Mouse (Mus musculus) kidney, postnatal 0 days (tissue): ENCODE measurements around the gene Slc39a10. TPM values are rescaled to one million over a fixed set of nuclear protein-coding genes. Genes with fewer than 3 reads are reported as not detected.
A peak's percentile ranks its signal among the peaks of the same experiment; 100 is the strongest.

Source experiments
- ATAC-seq: fragments of 200-750 bp; cut with Nextera tagmentation; replicated peaks from 2 replicates; pipeline ENCODE4 v1.8.0; 2017; ENCODE audit warnings: low read depth, moderate number of reproducible peaks, moderate TSS enrichment, moderate library complexity; ENCODE audit not compliant: low FRiP score
- DNase-seq: peaks from one replicate; pipeline ENCODE4 v3.0.0-alpha.2; 2016; ENCODE audit warnings: low spot score
- H3K27ac ChIP-seq: fragments of 300-500 bp; sonication (generic); 2 replicates; pipeline ENCODE4 v1.5.1; 2014; ENCODE audit warnings: mild to moderate bottlenecking
- H3K27me3 ChIP-seq: fragments of 300-500 bp; sonication (generic); 2 replicates; pipeline ENCODE4 v1.6.1; 2014; ENCODE audit warnings: low read length, mixed read lengths; ENCODE audit not compliant: insufficient read depth
- H3K36me3 ChIP-seq: fragments of 300-500 bp; sonication (generic); 2 replicates; pipeline ENCODE4 v1.6.1; 2014; ENCODE audit warnings: low read length, mixed read lengths; ENCODE audit not compliant: insufficient read depth
- H3K4me1 ChIP-seq: fragments of 300-500 bp; sonication (generic); replicated peaks from 2 replicates; pipeline ENCODE4 v1.6.1; 2014; ENCODE audit warnings: antibody characterized with exemption, low read length, mixed read lengths; ENCODE audit not compliant: insufficient read depth
- H3K4me2 ChIP-seq: fragments of 300-500 bp; sonication (generic); 2 replicates; pipeline ENCODE4 v1.6.1; 2014; ENCODE audit warnings: mild to moderate bottlenecking, low read length, moderate library complexity, mixed read lengths
- H3K4me3 ChIP-seq: fragments of 300-500 bp; sonication (generic); replicated peaks from 2 replicates; pipeline ENCODE4 v1.5.1; 2014; ENCODE audit warnings: low read depth, low read length
- H3K9ac ChIP-seq: fragments of 300-500 bp; sonication (generic); 2 replicates; pipeline ENCODE4 v1.6.1; 2014; ENCODE audit warnings: low read depth, low read length
- H3K9me3 ChIP-seq: fragments of 300-500 bp; sonication (generic); replicated peaks from 2 replicates; pipeline ENCODE4 v1.6.1; 2016; ENCODE audit warnings: low read length, inconsistent platforms, mixed read lengths
- CTCF ChIP-seq: IDR thresholded peaks from 2 replicates; pipeline ENCODE4 v1.5.1; 2016; ENCODE audit warnings: antibody characterized with exemption, low read depth, mild to moderate bottlenecking, moderate library complexity
- WGBS: fragments of 180-500 bp; shearing (Covaris S2); extraction: QIAGEN DNeasy Blood & Tissue Kit; methylation state at CpG from one replicate; pipeline ENCODE4 v1.1.7; 2014; 5-methylcytosine and 5-hydroxymethylcytosine counted together
- polyA plus RNA-seq: library from polyadenylated mRNA; unstranded; fragments of >200 nt; fragmentation: Nextera tagmentation; extraction: Ambion mirVana; gene quantifications from 2 replicates; pipeline ENCODE4 v1.2.1, GENCODE M21; 2015

Gene Slc39a10
- polyA plus RNA-seq, 1 experiment from 2014 or later: 29.9 TPM

GRCm38 (mm10) chr1:46856498-46856897, 36.2 kb downstream of the Slc39a10 start:
- Histone ChIP-seq H3K4me3 (no peak overlapping the region), H3K9me3 (no peaks in the 10 kb centered on the region), H3K36me3 (no peaks in the 10 kb centered on the region), H3K4me2 (no peak overlapping the region), H3K27me3 (no peaks in the 10 kb centered on the region), H3K9ac (no peak overlapping the region), H3K27ac (no peak overlapping the region), H3K4me1 (no peaks in the 10 kb centered on the region; the same call in 1 of the 2 replicates)
- ATAC-seq (no peak), DNase-seq (no peak)
- peak; percentile 48 for TF ChIP-seq CTCF
- WGBS: 54% methylated on average over 4 of the region's 4 CpGs

- DNase-seq: peak; percentile 92
- H3K9me3 ChIP-seq: no peaks in the 10 kb centered on the region
Measured at GRCm38 (mm10) chr1:46854036-46854900, 38.4 kb downstream of the Slc39a10 start.

DNA sequence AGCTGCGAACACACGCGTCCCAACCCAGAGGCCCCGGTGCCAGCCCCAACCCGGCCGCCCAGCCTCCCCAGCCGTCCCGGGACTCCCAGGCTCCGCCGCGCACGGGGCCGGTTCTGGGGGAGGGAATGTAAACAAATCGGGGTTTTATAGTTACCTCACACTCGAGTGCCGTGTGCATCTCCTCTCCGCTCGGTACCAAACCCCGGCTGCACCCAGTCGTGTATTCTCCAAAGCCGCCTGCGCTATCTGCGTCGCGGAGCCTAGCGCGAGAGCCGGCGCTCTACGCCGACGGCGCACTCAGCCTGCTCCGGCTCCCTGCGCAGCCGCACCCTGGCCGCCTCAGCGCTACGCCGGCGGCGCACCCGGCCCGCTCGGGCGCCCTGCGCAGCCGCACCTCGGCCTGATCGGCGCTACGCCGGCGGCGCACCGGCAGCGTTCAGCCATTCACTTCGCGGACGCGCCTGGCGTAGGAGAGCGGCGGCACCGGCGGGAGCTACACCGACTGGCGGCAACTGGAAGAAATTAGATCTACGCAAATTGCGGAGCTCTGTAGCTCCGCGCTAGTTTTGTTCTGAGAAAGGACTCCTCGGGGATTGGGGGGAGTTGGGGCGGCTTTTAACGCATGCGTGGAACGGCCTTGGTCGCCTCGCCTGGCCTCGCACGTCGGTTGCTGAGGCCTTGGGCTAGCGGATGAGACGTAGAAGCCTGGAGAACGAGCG, 39.2 kb downstream of the Slc39a10 start:
- Histone ChIP-seq H3K4me3 (peak overlapping the region; percentile 97), H3K9me3 (no peaks in the 10 kb centered on the region), H3K4me1 (no peaks in the 10 kb centered on the region; the same call in 1 of the 2 replicates), H3K4me2 (peak overlapping the region; percentile 81), H3K27me3 (no peaks in the 10 kb centered on the region), H3K9ac (peak overlapping the region; percentile 100), H3K36me3 (no peaks in the 10 kb centered on the region), H3K27ac (peak overlapping the region; percentile 100)
- 0 out of 2 replicates have a peak, but pooled peaks have one; percentile 2 for TF ChIP-seq CTCF
- under 1% methylated on average over 86 of the region's 86 CpGs for WGBS
- ATAC-seq (peak; percentile 96), DNase-seq (peak; percentile 98)

More at GRCm38 (mm10) chr1:46854036-46854900, 38.4 kb downstream of the Slc39a10 start:
- Histone ChIP-seq H3K4me2 (peak overlapping the region; percentile 52), H3K36me3 (no peaks in the 10 kb centered on the region), H3K27me3 (no peaks in the 10 kb centered on the region), H3K4me3 (peak overlapping the region; percentile 97), H3K4me1 (no peaks in the 10 kb centered on the region; the same call in 1 of the 2 replicates), H3K9ac (peak overlapping the region; percentile 65), H3K27ac (peak overlapping the region; percentile 100)
- ATAC-seq: peak; percentile 68
- WGBS: 23% methylated on average over 18 of the region's 18 CpGs
- TF ChIP-seq CTCF: no peak

DNA sequence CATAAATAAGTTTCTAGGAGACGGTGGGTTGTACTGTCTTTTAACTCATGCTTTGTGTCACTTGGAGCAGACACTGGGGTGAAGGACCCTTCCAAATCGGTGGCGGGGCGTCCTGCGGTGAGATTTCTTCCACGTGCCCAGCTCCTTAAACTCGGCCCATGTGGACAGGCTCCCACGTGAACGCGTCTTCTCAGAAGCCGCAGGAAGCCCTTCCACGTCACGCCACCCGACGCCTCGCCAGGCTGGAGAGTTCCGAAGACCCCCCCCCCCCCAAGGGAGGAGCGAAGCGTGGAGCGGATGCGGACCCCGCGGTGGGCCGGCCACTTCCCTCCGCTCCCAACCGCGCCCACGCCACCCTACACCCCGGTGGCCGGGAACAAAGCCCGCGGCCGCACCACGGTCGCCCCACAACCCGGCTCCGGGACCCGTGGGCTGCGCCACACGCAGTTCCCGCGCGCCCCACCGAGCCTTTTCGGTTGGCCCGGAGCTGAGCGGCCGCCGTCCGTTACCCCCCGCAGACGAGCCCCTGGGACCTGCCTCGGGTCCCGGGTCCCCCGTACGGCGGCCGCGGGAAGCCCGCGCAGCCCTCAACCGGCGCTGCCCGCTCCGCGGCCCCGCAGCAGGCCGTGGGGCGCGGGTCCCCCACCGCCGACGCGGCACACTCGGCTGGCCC, 39.9 kb downstream of the Slc39a10 start:
- no peaks in the 10 kb centered on the region; the same call in 1 of the 2 replicates for H3K4me1 ChIP-seq
- ATAC-seq (peak; percentile 49), DNase-seq (peak; percentile 85)
- H3K9me3 ChIP-seq: no peaks in the 10 kb centered on the region
- WGBS: under 1% methylated on average over 63 of the region's 75 CpGs
- no peaks in the 10 kb centered on the region for H3K36me3 ChIP-seq
- H3K27me3 ChIP-seq: no peaks in the 10 kb centered on the region
- H3K9ac ChIP-seq: peak overlapping the region; percentile 100
- peak overlapping the region; percentile 81 for H3K4me2 ChIP-seq
- H3K4me3 ChIP-seq: peak overlapping the region; percentile 97
- TF ChIP-seq CTCF: no peak
- H3K27ac ChIP-seq: peak overlapping the region; percentile 100

- H3K36me3 ChIP-seq: no peaks in the 10 kb centered on the region
- TF ChIP-seq CTCF: no peak
- H3K4me1 ChIP-seq: no peaks in the 10 kb centered on the region; the same call in 1 of the 2 replicates
- no peaks in the 10 kb centered on the region for H3K27me3 ChIP-seq
- no peaks in the 10 kb centered on the region for H3K9me3 ChIP-seq
- DNase-seq: no peak
- ATAC-seq: no peak
- peak overlapping the region; percentile 100 for H3K27ac ChIP-seq
- H3K4me2 ChIP-seq: peak overlapping the region; percentile 81
- H3K9ac ChIP-seq: peak overlapping the region; percentile 100
- 1% methylated on average over 4 of the region's 4 CpGs for WGBS
- peak overlapping the region; percentile 97 for H3K4me3 ChIP-seq
Measured at GRCm38 (mm10) chr1:46852216-46852599, 40.4 kb downstream of the Slc39a10 start.

DNA sequence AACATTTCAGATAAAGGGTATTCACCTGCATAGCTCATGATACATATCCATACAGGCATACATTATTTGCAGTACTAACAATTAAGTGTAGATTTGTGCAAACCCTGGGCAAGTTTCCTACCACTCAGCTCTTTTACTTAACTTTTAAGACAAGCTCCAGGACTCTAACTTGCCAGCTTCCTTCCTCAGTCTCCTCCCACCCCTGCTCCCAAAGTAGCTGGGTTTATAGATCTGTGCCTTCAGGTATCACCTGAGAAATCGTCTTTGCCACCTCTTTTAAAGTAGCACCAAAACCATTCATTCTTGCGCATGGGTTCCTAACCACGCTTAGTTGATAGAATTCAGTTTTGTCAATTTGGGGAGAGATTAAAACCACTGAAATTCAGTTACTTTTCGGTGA, 41.1 kb downstream of the Slc39a10 start:
- H3K9me3 ChIP-seq: no peaks in the 10 kb centered on the region
- H3K36me3 ChIP-seq: no peaks in the 10 kb centered on the region
- H3K9ac ChIP-seq: no peak overlapping the region
- no peak overlapping the region for H3K27ac ChIP-seq
- no peak for ATAC-seq
- no peak overlapping the region for H3K4me3 ChIP-seq
- no peaks in the 10 kb centered on the region; the same call in 1 of the 2 replicates for H3K4me1 ChIP-seq
- no peaks in the 10 kb centered on the region for H3K27me3 ChIP-seq
- TF ChIP-seq CTCF: no peak
- H3K4me2 ChIP-seq: peak overlapping the region; percentile 81
- 52% methylated on average over 4 of the region's 4 CpGs for WGBS
- DNase-seq: peak; percentile 6
